Mouse (Mus musculus): ENCODE data around the gene Rassf1. TPM values are rescaled to one million over a fixed set of nuclear protein-coding genes. Genes with fewer than 3 reads are reported as not detected.

Gene Rassf1
- polyA plus RNA-seq, 1 experiment = 15.9 TPM

- no peak for TF ChIP-seq GATA1 (IDR thresholded peaks at IDR 0.05; ENCODE audit: low read length)
These were observed 3.4 kb upstream of the Rassf1 start for GRCm38 (mm10) chr9:107547957-107548356.

DNA sequence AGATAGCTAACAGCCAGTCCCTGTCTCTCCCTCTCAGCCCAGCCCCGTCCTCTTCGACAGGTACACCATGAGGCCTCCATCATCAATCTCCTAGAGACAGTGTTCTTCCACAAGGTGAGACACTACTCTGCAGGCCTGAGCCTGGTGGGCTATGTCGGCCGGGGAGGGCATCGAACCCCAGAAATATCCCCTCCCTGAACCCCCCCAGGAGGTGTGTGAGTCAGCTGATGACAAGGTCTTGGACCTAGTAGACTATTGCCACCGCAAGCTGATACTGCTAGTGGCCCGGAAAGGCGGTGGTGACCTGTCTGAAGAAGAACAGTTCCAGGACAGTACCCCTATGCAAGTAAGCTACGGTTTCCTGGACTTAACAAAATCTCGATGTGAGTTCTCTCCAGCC, 2.5 kb upstream of the Rassf1 start:
- TF ChIP-seq GATA1 (IDR thresholded peaks at IDR 0.05; ENCODE audit: low read length) = no peak

DNA sequence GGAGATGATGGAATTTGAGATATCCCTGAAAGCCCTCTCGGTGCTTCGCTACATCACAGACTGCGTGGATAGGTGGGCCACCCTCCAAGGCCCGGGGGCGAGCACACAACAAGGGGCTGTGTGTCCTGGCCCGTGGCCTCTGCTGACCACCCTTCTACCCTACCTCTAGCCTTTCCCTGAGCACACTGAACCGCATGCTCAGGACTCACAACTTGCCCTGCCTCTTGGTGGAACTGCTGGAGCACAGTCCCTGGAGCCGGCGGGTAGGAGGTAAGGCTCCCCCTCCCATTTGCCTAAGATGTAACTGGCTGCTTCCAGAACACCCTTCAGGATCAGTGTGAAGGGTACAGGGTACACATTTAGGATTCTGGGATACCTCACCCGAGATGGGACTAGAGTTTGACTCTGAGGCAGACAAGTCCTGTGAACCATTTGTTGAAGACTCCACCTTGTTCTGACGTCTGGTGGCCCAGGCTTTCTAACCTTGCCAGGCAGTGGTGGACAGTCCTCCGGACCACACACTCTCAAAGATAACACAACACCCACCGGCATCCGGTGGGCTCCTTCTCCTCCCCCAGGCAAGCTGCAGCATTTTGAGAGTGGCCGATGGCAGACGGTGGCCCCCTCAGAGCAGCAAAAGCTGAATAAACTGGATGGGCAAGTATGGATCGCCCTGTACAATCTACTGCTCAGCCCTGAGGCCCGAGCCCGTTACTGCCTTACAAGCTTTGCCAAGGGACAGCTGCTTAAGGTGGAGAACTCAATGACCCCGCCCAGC, 1.9 kb upstream of the Rassf1 start:
- no peak for TF ChIP-seq GATA1 (IDR thresholded peaks at IDR 0.05; ENCODE audit: low read length)

DNA sequence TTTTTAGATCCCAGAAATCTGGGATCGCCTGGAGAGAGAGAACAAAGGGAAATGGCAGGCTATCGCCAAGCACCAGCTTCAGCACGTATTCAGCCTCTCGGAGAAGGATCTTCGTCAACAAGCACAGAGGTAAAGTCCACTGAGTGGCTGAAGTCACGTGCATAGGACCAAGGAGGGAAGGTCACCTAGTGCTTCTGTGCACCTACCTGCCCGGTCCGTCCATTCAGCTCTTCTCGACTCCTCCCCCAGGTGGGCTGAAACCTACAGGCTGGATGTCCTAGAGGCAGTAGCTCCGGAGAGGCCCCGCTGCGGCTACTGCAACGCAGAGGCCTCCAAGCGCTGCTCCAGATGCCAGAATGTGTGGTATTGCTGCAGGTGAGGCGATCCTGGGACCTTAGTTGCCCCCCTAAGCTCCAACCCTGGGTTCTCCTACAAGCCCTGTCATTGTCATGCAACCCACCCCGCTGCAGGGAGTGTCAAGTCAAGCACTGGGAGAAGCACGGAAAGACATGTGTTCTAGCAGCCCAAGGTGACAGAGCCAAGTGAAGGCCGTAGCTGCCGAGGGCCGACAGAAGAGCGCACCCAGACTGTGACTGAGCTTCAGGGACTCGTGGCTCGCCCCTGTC, 751 bp upstream of the Rassf1 start:
- no peak for TF ChIP-seq GATA1 (IDR thresholded peaks at IDR 0.05; ENCODE audit: low read length)

- no peak for TF ChIP-seq GATA1 (IDR thresholded peaks at IDR 0.05; ENCODE audit: low read length)
These were observed 568 bp downstream of the Rassf1 start for GRCm38 (mm10) chr9:107551890-107552355.

DNA sequence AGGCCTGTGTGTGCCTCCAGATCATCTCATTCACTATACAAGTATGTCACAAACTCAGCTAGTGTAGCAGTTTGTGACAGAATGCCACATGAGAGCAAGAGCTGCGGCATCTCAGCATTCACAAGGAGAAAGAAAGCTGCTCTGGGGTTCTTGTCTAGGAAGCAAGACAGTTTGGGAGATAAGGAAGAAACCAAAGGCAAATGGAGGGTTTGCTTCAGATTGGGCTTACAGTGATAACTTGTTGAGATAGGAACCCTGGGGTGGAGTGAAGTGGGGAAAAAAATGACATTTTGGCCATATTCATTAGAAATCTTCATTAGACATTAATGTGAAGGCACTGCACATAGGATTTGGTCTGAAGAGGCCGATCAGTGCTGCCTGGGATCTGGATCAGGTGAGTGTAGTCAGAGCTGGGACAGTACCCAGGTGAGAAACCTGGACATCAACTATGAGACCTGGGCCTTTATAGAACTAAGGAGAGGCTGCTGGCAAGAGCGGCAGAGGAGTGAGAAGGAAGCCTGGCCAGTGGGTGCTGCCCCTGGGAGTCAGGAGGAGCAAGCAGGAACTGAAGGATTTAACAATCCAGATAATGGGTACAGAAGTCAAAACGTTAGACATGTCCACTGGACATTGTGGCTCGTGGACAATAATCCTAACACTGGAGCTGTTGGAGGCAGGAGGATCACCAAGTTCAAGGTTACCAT, 1.5 kb downstream of the Rassf1 start:
- TF ChIP-seq GATA1 (IDR thresholded peaks at IDR 0.05; ENCODE audit: low read length) = no peak

DNA sequence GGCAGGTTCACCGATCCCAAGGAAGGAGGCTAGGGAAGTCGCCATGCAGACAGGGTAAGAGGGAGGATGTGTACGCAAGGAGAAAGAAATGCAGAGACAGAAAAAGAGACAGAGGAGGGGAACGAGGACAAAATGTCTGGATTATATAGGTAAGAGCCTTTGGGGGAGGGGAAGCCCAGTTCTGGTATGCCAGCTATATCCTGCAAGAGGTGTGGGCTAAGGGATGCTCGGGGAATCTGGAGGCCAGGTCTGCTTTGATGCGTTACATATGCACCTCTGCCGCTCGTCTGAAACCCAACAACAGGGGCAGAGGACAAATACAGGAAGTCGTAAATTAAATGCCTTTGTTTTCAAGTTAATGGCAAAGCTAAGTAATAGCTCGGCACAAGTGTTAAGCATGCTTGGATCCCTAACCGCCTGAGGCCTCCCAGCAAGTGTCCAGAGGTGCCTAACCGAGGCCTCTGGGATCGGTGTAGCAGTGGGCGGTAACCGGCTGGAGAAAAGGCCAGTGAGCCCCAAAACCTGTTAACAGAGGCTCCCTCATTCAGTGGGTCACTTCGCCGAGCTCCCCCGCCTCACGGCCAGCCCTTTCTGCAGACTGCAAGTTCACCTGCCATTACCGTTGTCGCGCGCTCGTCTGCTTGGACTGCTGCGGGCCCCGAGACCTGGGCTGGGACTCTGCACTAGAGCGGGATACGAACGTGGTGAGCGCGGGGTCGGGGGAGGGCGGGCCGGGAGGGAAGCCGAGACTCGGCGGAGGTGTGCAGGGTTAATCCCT, 2.4 kb downstream of the Rassf1 start:
- no peak for TF ChIP-seq GATA1 (IDR thresholded peaks at IDR 0.05; ENCODE audit: low read length)

DNA sequence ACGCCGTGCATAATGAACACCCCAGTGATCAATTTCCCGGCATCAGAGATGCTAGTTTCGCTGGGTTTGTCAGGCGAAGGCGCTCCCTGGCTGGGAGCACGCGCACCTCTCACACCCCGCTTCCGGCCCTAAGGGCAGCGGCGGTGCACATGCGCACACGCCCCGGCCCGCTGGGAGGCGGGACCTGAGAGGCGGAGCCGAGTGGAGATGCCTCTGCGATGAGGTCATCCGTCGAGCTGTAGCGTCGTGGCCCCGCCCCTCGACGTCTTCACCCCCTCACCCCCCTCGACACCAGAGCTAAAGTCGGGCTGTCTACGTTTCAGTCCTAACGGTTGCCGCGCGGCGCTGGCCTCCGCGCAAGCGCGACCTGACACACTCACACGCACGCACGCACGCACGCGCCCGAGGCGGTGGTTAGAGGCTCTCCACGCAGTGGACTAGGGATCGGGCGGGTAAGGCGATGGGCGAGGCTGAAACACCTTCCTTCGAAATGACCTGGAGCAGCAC, 3.0 kb downstream of the Rassf1 start:
- no peak for TF ChIP-seq GATA1 (IDR thresholded peaks at IDR 0.05; ENCODE audit: low read length)

DNA sequence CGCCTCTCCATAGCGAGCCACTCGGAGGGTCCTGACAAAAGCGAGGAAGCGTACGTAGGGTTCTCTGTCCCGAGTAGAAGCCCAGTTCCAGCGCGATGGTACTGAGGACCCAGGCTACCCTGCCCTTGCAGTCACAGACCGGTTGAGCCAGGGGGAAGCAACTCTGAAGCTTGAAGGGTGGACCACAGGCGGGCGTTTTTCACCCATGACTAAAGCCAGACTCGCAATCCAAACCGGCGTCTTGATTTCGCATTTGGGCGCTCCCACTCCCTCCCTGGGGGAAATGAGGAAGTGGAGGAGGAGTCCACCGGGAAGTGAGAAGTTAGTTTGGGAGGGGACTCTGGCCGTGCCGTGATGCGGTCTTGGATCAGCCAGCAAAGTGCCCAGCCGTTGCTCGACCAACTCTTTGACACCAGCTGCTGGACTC, 3.7 kb downstream of the Rassf1 start:
- TF ChIP-seq GATA1 (IDR thresholded peaks at IDR 0.05; ENCODE audit: low read length) = no peak

DNA sequence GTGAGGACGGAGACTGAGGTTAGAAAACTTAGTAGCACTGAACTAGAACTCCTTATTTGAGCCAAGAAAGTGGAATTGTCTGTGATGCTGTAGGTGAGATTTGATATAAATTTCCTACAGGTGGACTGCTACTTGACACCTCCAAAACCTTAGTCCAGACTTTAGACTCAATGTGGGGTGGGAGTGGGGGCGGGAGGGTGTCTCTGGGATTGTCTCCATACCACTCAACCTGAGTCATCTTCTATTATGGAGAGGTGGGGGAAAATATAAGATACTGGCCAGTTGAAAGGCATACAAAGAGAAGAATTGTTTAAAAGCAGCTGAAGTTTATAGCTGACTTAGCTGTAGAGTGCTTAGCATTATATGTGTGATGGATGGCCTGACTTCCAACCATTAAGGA, 4.3 kb downstream of the Rassf1 start:
- no peak for TF ChIP-seq GATA1 (IDR thresholded peaks at IDR 0.05; ENCODE audit: low read length)

DNA sequence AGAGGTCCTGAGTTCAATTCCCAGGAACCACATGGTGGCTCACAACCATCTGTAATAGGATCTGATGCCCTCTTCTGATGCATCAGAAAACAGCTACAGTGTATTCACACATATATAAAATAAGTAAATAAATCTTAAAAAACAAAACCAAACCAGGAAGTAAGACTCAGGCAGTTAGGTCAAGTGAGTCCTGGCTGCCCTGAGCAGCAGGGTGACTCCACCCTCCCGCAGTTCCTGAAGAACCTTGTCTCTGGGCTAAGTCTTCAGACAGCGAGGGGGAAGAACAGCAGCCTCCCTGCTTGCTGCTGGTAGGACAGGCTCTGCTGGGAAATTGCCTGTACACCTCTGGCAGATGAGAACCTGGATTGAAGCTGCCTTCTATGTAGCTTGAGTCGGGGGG, 5.0 kb downstream of the Rassf1 start:
- no peak for TF ChIP-seq GATA1 (IDR thresholded peaks at IDR 0.05; ENCODE audit: low read length)

DNA sequence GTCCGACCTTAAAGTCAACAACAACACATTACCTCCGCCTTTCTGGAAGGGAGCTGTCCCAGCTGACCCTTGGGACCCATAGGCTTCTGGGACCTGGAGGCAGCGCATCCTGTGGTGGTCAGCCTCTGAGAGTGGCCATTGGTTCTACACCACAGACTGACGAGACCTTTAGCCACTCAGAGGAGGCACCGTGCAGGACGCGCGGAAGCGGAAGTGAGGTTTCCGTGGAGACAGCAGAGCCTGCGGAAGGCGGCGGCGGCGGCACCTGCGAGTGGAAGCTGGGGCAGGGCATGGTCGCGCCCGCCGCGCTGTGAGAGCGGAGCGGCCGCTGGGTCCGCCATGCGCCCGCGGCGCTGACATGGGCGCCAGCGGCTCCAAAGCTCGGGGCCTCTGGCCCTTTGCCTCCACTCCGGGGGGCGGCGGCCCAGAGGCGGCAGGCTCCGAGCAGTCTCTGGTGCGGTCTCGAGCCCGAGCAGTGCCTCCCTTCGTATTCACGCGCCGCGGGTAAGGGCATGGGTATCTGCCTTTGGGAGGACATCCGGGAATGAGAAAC, 11.8 kb downstream of the Rassf1 start, which contains the start of gene Tusc2:
Gene Tusc2 (plus strand): TSS at position 227 of the 553 bp plus-strand sequence.
- no peak for TF ChIP-seq GATA1 (IDR thresholded peaks at IDR 0.05; ENCODE audit: low read length)

DNA sequence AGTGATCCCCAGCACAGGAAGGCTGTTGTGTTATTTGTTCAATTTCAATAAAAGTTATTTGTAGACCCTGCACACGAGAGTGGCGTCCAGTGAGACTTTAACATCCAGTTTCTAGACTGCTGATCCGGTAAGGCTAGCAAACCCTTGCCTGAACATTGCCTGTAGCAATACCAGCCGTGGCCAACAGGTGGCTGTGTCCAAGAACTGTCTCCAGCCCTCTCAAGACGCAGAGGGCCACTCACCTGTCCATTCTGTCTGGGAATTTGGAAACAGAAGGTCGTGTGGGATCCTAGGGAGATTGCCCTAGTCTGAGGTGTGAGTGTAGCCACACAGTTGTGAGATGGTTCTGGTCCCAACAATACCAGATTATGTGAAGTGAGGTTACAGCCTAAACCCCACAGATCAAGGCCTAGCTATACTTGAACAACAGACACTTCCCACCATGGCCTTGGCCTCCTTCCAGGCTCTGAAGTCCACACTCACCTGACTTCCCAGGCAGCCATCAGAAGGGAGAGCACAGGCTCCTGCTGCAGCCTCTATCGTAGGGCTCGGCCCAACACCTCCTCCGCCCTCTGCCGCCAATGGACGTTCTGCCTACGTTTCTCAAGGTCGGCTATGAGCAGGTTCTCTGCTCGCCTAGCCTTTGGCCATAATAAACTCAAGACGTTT, 14.8 kb downstream of the Rassf1 start:
- TF ChIP-seq GATA1 (IDR thresholded peaks at IDR 0.05; ENCODE audit: low read length) = no peak

GRCm38 (mm10) chr9:107566855-107567254, 15.5 kb downstream of the Rassf1 start:
- no peak for TF ChIP-seq GATA1 (IDR thresholded peaks at IDR 0.05; ENCODE audit: low read length)
